Mouse (Mus musculus) limb, embryonic 14.5 days (tissue): ENCODE results near the gene Trank1. TPM values are rescaled to one million over a fixed set of nuclear protein-coding genes. Genes with fewer than 3 reads are reported as not detected.

Source experiments
- ATAC-seq: fragments of 200-750 bp; cut with Nextera tagmentation; 2 replicates; pipeline ENCODE4 v1.8.0; 2017; ENCODE audit warnings: low read depth, moderate number of reproducible peaks, moderate TSS enrichment; ENCODE audit not compliant: low FRiP score
- DNase-seq: peaks from one replicate; pipeline ENCODE4 v3.0.0-alpha.2; 2015; ENCODE audit warnings: low spot score
- H3K27ac ChIP-seq: fragments of 300-500 bp; sonication (generic); replicated peaks from 2 replicates; pipeline ENCODE4 v1.5.1; 2014; ENCODE audit warnings: low read depth, mild to moderate bottlenecking, low read length, moderate library complexity, mixed read lengths
- H3K27me3 ChIP-seq: fragments of 300-500 bp; sonication (generic); 2 replicates; pipeline ENCODE4 v1.6.1; 2014; ENCODE audit warnings: low read length, mixed read lengths; ENCODE audit not compliant: control insufficient read depth, insufficient read depth
- H3K36me3 ChIP-seq: fragments of 300-500 bp; sonication (generic); 2 replicates; pipeline ENCODE4 v1.6.1; 2014; ENCODE audit warnings: mild to moderate bottlenecking, low read length, moderate library complexity, mixed read lengths; ENCODE audit not compliant: control insufficient read depth, insufficient read depth
- H3K4me1 ChIP-seq: fragments of 300-500 bp; sonication (generic); 2 replicates; pipeline ENCODE4 v1.6.1; 2014; ENCODE audit warnings: antibody characterized with exemption, low read length, mixed read lengths; ENCODE audit not compliant: control insufficient read depth, insufficient read depth
- H3K4me2 ChIP-seq: fragments of 300-500 bp; sonication (generic); replicated peaks from 2 replicates; pipeline ENCODE4 v1.6.1; 2014; ENCODE audit warnings: low read depth, mild to moderate bottlenecking, low read length, moderate library complexity; ENCODE audit not compliant: severe bottlenecking
- H3K4me3 ChIP-seq: fragments of 300-500 bp; sonication (generic); replicated peaks from 2 replicates; pipeline ENCODE4 v1.5.1; 2014; ENCODE audit warnings: low read length
- H3K9ac ChIP-seq: fragments of 300-500 bp; sonication (generic); 2 replicates; pipeline ENCODE4 v1.6.1; 2014; ENCODE audit warnings: mild to moderate bottlenecking, low read depth, low read length, moderate library complexity; ENCODE audit not compliant: severe bottlenecking
- H3K9me3 ChIP-seq: fragments of 300-500 bp; sonication (generic); 2 replicates; pipeline ENCODE4 v1.6.1; 2016; ENCODE audit warnings: low read length; ENCODE audit not compliant: control insufficient read depth
- POLR2A ChIP-seq: fragments of 200-500 bp; IDR thresholded peaks from 2 replicates; pipeline ENCODE4 v1.8.0; 2012; ENCODE audit warnings: inconsistent platforms, mild to moderate bottlenecking, moderate library complexity, borderline replicate concordance; ENCODE audit not compliant: insufficient read depth, insufficient read length; ENCODE audit errors: extremely low read depth
- WGBS: fragments of 180-500 bp; shearing (Covaris S2); extraction: QIAGEN DNeasy Blood & Tissue Kit; methylation state at CpG from one replicate; pipeline ENCODE4 v1.1.7; 2014; 5-methylcytosine and 5-hydroxymethylcytosine counted together
- polyA plus RNA-seq, 2 experiments: library from polyadenylated mRNA; depleted of rRNA in 1 of 2; stranded (reverse) in 1 of 2; unstranded in 1 of 2; fragments of >200 nt; fragmentation: Nextera tagmentation in 1 of 2; extraction: Ambion mirVana in 1 of 2; gene quantifications; 2 replicates each; pipeline versions ENCODE4 v1.2.1 to v1.2.3; 2012 to 2014

Trank1 gene
- polyA plus RNA-seq, 2 experiments = 0.83 to 1.2 TPM

DNA sequence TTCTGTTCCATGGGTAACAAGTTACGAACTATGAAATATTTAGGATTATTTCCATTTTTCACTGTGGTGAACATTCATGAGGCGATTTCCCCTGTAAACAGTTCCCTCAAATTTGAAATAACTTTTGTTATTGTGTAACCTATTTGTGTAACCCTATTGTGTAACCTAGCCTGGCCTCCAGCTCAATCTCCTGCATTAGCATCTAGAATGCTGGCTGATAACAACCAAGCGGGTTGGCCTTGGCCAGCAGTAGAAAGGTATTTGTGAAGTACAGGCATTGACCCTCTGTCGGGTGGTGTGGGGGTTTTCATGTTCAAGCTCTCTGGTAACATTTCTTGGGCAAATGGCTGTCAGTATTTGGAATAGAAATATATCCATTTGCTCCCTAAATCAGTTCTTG is 18.3 kb downstream of the Trank1 start:
- ATAC-seq = no peak
- H3K27me3 ChIP-seq = no peaks in the 10 kb centered on the region
- H3K4me2 ChIP-seq = no peak overlapping the region
- no peaks in the 10 kb centered on the region for H3K9me3 ChIP-seq
- no peaks in the 10 kb centered on the region for H3K4me1 ChIP-seq
- no peak overlapping the region for H3K4me3 ChIP-seq
- 86% methylated on average over 4 of the region's 4 CpGs for WGBS
- no peak overlapping the region for H3K9ac ChIP-seq
- TF ChIP-seq POLR2A = no peak
- DNase-seq = no peak
- H3K36me3 ChIP-seq = no peaks in the 10 kb centered on the region
- no peak overlapping the region for H3K27ac ChIP-seq

GRCm38 (mm10) chr9:111333790-111334189 is 22.3 kb downstream of the Trank1 start:
- H3K4me3 ChIP-seq = no peak overlapping the region
- no peak for TF ChIP-seq POLR2A
- no peak overlapping the region for H3K9ac ChIP-seq
- WGBS = 50% methylated on average over 2 of the region's 2 CpGs
- H3K4me1 ChIP-seq = no peaks in the 10 kb centered on the region
- ATAC-seq (no peak), DNase-seq (no peak)
- no peaks in the 10 kb centered on the region for H3K27me3 ChIP-seq
- no peaks in the 10 kb centered on the region for H3K36me3 ChIP-seq
- H3K27ac ChIP-seq = no peak overlapping the region
- H3K9me3 ChIP-seq = no peaks in the 10 kb centered on the region
- no peak overlapping the region for H3K4me2 ChIP-seq

DNA sequence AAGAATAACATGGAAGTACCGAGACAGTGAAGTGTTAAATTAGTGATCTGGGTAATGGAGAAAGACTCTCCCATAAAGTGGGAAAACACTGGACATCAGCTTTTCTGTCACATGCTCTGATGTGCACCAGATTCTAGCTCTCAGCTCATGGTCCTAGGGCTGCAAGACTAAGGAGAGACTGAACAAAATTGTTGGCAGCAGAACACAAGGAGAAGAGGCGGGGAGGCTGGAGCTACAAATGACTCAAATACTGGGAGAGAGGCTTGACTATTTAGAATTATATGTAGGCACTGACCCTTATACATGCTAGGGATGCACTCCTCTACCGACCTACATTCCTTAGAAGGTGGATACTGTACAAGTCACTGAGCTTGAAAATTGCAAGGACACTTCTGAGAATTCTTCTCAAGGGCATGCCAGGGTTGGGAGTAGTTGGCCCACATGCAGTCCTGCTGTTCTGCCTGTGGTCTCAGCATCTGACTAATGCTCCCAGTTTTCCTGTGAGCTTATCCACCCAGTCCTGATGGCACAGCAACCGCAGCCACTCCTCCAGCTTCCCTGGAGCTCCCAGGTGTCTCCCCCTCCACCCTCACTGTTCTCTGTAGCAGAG is 23.1 kb downstream of the Trank1 start:
- no peak overlapping the region for H3K27ac ChIP-seq
- DNase-seq = no peak
- no peaks in the 10 kb centered on the region for H3K36me3 ChIP-seq
- no peaks in the 10 kb centered on the region for H3K27me3 ChIP-seq
- no peak for TF ChIP-seq POLR2A
- H3K4me3 ChIP-seq = no peak overlapping the region
- no peak overlapping the region for H3K9ac ChIP-seq
- no peak overlapping the region for H3K4me2 ChIP-seq
- H3K9me3 ChIP-seq = no peaks in the 10 kb centered on the region
- ATAC-seq = no peak
- WGBS = 70% methylated on average over 4 of the region's 4 CpGs
- no peaks in the 10 kb centered on the region for H3K4me1 ChIP-seq

GRCm38 (mm10) chr9:111351233-111351632 is 39.7 kb downstream of the Trank1 start:
- ATAC-seq = no peak

DNA sequence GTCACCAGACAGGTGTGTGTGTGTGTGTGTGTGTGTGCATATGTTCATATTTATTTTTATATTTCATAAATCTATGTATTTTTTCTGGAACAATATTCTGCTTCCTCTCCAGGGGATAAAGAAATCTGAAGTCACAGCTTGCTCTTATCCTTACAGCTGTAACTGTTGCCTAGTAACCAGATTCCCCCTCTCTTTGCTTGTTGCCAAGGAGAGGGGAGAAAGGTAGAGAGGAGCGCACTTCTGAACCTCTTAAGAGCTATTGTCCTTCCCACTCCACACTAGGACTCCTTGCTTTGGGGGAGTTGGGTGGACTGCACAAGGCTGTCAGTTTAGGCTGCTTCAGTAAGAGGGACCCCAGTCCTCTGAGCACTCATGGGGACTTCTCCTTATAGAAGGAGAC is 40.1 kb downstream of the Trank1 start:
- H3K4me3 ChIP-seq = no peak overlapping the region
- no peak for ATAC-seq
- WGBS = 44% methylated on average over 1 of the region's 1 CpGs
- no peaks in the 10 kb centered on the region for H3K9me3 ChIP-seq
- H3K27me3 ChIP-seq = no peaks in the 10 kb centered on the region
- H3K9ac ChIP-seq = no peak overlapping the region
- H3K27ac ChIP-seq = no peak overlapping the region
- H3K4me2 ChIP-seq = no peak overlapping the region
- H3K36me3 ChIP-seq = no peaks in the 10 kb centered on the region
- DNase-seq = no peak
- H3K4me1 ChIP-seq = no peaks in the 10 kb centered on the region
- no peak for TF ChIP-seq POLR2A

More at GRCm38 (mm10) chr9:111351233-111351632, 39.7 kb downstream of the Trank1 start:
- no peak for DNase-seq
- no peaks in the 10 kb centered on the region for H3K9me3 ChIP-seq
- H3K36me3 ChIP-seq = no peaks in the 10 kb centered on the region
- WGBS = 88% methylated on average over 7 of the region's 7 CpGs
- no peak overlapping the region for H3K9ac ChIP-seq
- no peaks in the 10 kb centered on the region for H3K4me1 ChIP-seq
- H3K4me2 ChIP-seq = no peak overlapping the region
- no peak for TF ChIP-seq POLR2A
- H3K27ac ChIP-seq = no peak overlapping the region
- no peaks in the 10 kb centered on the region for H3K27me3 ChIP-seq
- H3K4me3 ChIP-seq = no peak overlapping the region
